Comparison of ENCODE assay signal across 8 mouse cellular contexts in the genomic region with DNA sequence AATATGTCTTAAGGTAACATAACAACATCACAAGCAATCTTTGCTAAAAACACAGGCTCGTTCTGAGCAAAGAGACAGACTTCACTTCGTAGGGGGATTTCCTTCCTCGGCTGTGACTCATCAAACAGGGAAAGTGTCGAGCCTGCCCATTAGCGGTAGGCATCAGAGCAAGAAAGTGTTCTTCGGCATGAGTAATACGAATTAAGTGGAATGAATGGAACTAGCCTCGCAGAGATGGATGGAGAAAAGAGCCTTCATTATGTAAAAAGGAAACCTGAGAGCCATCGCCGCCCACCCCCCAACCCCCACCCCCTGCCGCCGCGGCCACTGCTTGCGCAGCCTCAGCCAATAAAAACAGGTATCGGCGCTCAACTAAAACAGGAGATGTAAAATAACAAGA. TPM values are rescaled to one million over a fixed set of nuclear protein-coding genes. Genes with fewer than 3 reads are reported as not detected.
A peak's percentile ranks its signal among the peaks of the same experiment; 100 is the strongest.
DNase-seq lines count a peak whose midpoint lies in the region; ATAC-seq and TF ChIP-seq lines count a peak whose summit lies in the region.

No protein-coding gene starts in this region.

- ATAC-seq in heart, embryonic 11.5 days (replicated peaks; ENCODE audit: insufficient number of reproducible peaks, low FRiP score, low TSS enrichment), result 0 out of 2 replicates have a peak, but pooled peaks have one; percentile 49
- peak; percentile 90 for ATAC-seq in forebrain, embryonic 14.5 days
- peak; percentile 84 for ATAC-seq in limb, embryonic 15.5 days (ENCODE audit: insufficient number of reproducible peaks, low FRiP score, low TSS enrichment, low read depth)

- in situ Hi-C loops in ES-E14 (cut with MboI; ENCODE audit: low sequenced_read_pairs in 2 of 2, unreplicated experiment in 2 of 2), result no loop called here

- intact Hi-C loops in heart, postnatal 25 days (cut with DNase I), result no loop called here
- intact Hi-C loops in left cerebral cortex, postnatal 4 days (cut with DNase I), result no loop called here

- H3K4me2 ChIP-seq in heart, embryonic 11.5 days, result peak overlapping the region; percentile 52
- peak overlapping the region; percentile 44 for H3K4me2 ChIP-seq in forebrain, embryonic 14.5 days (ENCODE audit: low read length)
- H3K4me2 ChIP-seq in limb, embryonic 15.5 days, result peak overlapping the region; percentile 48

- peak overlapping the region; percentile 22 for H3K4me3 ChIP-seq in heart, embryonic 11.5 days (ENCODE audit: low read depth, low read length)
- peak overlapping the region in 1 of 2 experiments; percentile 15; a peak in 1 of 4 replicates for H3K4me3 ChIP-seq in ES-E14 (ENCODE audit: insufficient read depth in 1 of 2, low read depth in 1 of 2, low read length in 2 of 2, poor library complexity in 1 of 2, severe bottlenecking in 1 of 2)
- H3K4me3 ChIP-seq in forebrain, embryonic 14.5 days (ENCODE audit: low read depth, low read length), result peak overlapping the region; percentile 11
- H3K4me3 ChIP-seq in limb, embryonic 15.5 days, result peak overlapping the region; percentile 34

- H3K27me3 ChIP-seq in heart, embryonic 11.5 days (ENCODE audit: control insufficient read depth, insufficient read depth, low read length), result no peaks in the 10 kb centered on the region
- H3K27me3 ChIP-seq in forebrain, embryonic 14.5 days (replicated peaks; ENCODE audit: control insufficient read depth, insufficient read depth, low read length), result no peaks in the 10 kb centered on the region
- peaks cover 4% of the 10 kb centered on the region; the same call in 1 of the 2 replicates for H3K27me3 ChIP-seq in limb, embryonic 15.5 days

- no peaks in the 10 kb centered on the region for H3K9me3 ChIP-seq in heart, embryonic 11.5 days (replicated peaks; ENCODE audit: control insufficient read depth, low read length)
- H3K9me3 ChIP-seq in ES-E14 (ENCODE audit: control insufficient read depth, insufficient read depth, low read depth, low read length), result no peaks in the 10 kb centered on the region; the same call in 1 of the 2 replicates
- no peaks in the 10 kb centered on the region for H3K9me3 ChIP-seq in forebrain, embryonic 14.5 days (replicated peaks; ENCODE audit: control insufficient read depth, low read length)
- no peaks in the 10 kb centered on the region for H3K9me3 ChIP-seq in limb, embryonic 15.5 days

- DNase-seq in heart, postnatal 25 days (ENCODE audit: low spot score), result no peak
- DNase-seq in ES-E14 (ENCODE audit: low read depth, low spot score), result peak; percentile 27
- DNase-seq in forebrain, embryonic 14.5 days (ENCODE audit: low spot score), result peak; percentile 80
- DNase-seq in retina, postnatal 1 day, result peak; percentile 75
- DNase-seq in left cerebral cortex, postnatal 4 days, result no peak
- DNase-seq in right cerebral cortex, postnatal 36 days (ENCODE audit: low spot score in 2 of 2), result no peak

- WGBS in heart, embryonic 11.5 days (ENCODE audit: insufficient replicate concordance), result under 1% methylated on average over 16 of the region's 16 CpGs
- under 1% methylated on average over 16 of the region's 16 CpGs for WGBS in forebrain, embryonic 14.5 days
- WGBS in limb, embryonic 15.5 days, result under 1% methylated on average over 16 of the region's 16 CpGs

- no peak overlapping the region for H3K9ac ChIP-seq in heart, embryonic 11.5 days (ENCODE audit: low read depth, low read length)
- H3K9ac ChIP-seq in ES-E14 (ENCODE audit: insufficient read depth, low read depth, low read length, poor library complexity, severe bottlenecking), result no peak overlapping the region
- no peak overlapping the region for H3K9ac ChIP-seq in forebrain, embryonic 14.5 days (ENCODE audit: low read length)
- H3K9ac ChIP-seq in limb, embryonic 15.5 days, result no peak overlapping the region

- peaks cover 5% of the 10 kb centered on the region; the same call in 1 of the 2 replicates for H3K4me1 ChIP-seq in heart, embryonic 11.5 days (ENCODE audit: control insufficient read depth, insufficient read depth, low read length)
- H3K4me1 ChIP-seq in ES-E14 (ENCODE audit: control insufficient read depth in 2 of 2, insufficient read depth in 2 of 2, low read length in 2 of 2, poor library complexity in 1 of 2), result peaks cover 4 to 6% of the 10 kb centered on the region in 2 experiments; a peak in 2 of 4 replicates
- H3K4me1 ChIP-seq in forebrain, embryonic 14.5 days (ENCODE audit: control insufficient read depth, insufficient read depth, low read length), result no peaks in the 10 kb centered on the region
- peaks cover 13% of the 10 kb centered on the region for H3K4me1 ChIP-seq in limb, embryonic 15.5 days

- H3K27ac ChIP-seq in heart, embryonic 11.5 days (ENCODE audit: low read depth, low read length), result no peak overlapping the region
- peak overlapping the region; percentile 78; the same call in 1 of the 2 replicates for H3K27ac ChIP-seq in ES-E14 (ENCODE audit: insufficient read depth, low read depth, low read length, poor library complexity, severe bottlenecking)
- H3K27ac ChIP-seq in forebrain, embryonic 14.5 days (ENCODE audit: low read depth, low read length), result no peak overlapping the region
- 0 out of 2 replicates have a peak overlapping the region, but pooled peaks have one; percentile 43 for H3K27ac ChIP-seq in limb, embryonic 15.5 days

- no peaks in the 10 kb centered on the region for H3K36me3 ChIP-seq in heart, embryonic 11.5 days (ENCODE audit: control insufficient read depth, insufficient read depth, low read length)
- H3K36me3 ChIP-seq in ES-E14 (ENCODE audit: control insufficient read depth, insufficient read depth, low read length, poor library complexity, severe bottlenecking), result no peaks in the 10 kb centered on the region
- H3K36me3 ChIP-seq in forebrain, embryonic 14.5 days (ENCODE audit: control insufficient read depth, insufficient read depth, low read length), result no peaks in the 10 kb centered on the region
- no peaks in the 10 kb centered on the region for H3K36me3 ChIP-seq in limb, embryonic 15.5 days

TF ChIP-seq in ES-E14, 5 proteins besides CTCF, POLR2A, EP300 and RAD21:
- TF ChIP-seq ZC3H11A (IDR thresholded peaks at IDR 0.05; ENCODE audit: borderline replicate concordance, low read depth, low read length), result no peak
- no peak for TF ChIP-seq CHD2 (IDR thresholded peaks at IDR 0.05; ENCODE audit: low read depth, low read length)
- no peak for TF ChIP-seq ZNF384 (IDR thresholded peaks at IDR 0.05; ENCODE audit: low read depth, low read length)
- TF ChIP-seq MAFK (IDR thresholded peaks at IDR 0.05; ENCODE audit: insufficient read depth, low read depth, low read length), result no peak
- TF ChIP-seq HCFC1 (IDR thresholded peaks at IDR 0.05; ENCODE audit: borderline replicate concordance, insufficient read depth, low read length), result no peak
TF ChIP-seq in ES-E14: peak in this region for 0.

RNA-seq across cellular contexts. Expression of gene Nebl, which starts 10.3 kb away (rescaled TPM):
- polyA plus RNA-seq in heart, embryonic 11.5 days (2014; fragmentation: Nextera tagmentation; extraction: Ambion mirVana), result 403 and 457 TPM in 2 replicates
- total RNA-seq in heart, postnatal 25 days (2021), result 100 to 1,000 TPM; 405 to 439 TPM
- 1.0 and 1.2 TPM in 2 replicates for total RNA-seq in ES-E14 (2012; rRNA removed)
- polyA plus RNA-seq in forebrain, embryonic 14.5 days (2014; fragmentation: Nextera tagmentation; extraction: Ambion mirVana), result 3.5 and 5.8 TPM in 2 replicates
- 25.2 and 30.4 TPM in 2 replicates for polyA plus RNA-seq in limb, embryonic 15.5 days (2015; fragmentation: Nextera tagmentation; extraction: Ambion mirVana)
- total RNA-seq in left cerebral cortex, postnatal 4 days (2021), result 10 to 100 TPM; 28.1 to 36.5 TPM

Comparison
In these comparisons a context has a peak if more than half of its experiments do, and no peak if none do; other contexts are left out.
1. H3K27ac ChIP-seq: peak in ES-E14 (single experiment) and limb, embryonic 15.5 days (single experiment); none in heart, embryonic 11.5 days (single experiment) and forebrain, embryonic 14.5 days (single experiment).
2. DNase-seq: peak in ES-E14 (single experiment), forebrain, embryonic 14.5 days (single experiment) and retina, postnatal 1 day (single experiment); none in heart, postnatal 25 days (single experiment), left cerebral cortex, postnatal 4 days (single experiment) and right cerebral cortex, postnatal 36 days (0 of 2).
3. RNA of gene Nebl, which starts 10.3 kb away (total RNA-seq): 405 to 439 TPM in heart, postnatal 25 days and 28.1 to 36.5 TPM in left cerebral cortex, postnatal 4 days; 1.0 to 1.2 TPM in ES-E14; every median in the first group is over 10 times any median in the second.
4. Peak in every context shown above with its lines, with median percentiles within 50 percentile points of each other: ATAC-seq and H3K4me2 ChIP-seq.